8 mouse cellular contexts compared by ENCODE assay signal in the genomic region with DNA sequence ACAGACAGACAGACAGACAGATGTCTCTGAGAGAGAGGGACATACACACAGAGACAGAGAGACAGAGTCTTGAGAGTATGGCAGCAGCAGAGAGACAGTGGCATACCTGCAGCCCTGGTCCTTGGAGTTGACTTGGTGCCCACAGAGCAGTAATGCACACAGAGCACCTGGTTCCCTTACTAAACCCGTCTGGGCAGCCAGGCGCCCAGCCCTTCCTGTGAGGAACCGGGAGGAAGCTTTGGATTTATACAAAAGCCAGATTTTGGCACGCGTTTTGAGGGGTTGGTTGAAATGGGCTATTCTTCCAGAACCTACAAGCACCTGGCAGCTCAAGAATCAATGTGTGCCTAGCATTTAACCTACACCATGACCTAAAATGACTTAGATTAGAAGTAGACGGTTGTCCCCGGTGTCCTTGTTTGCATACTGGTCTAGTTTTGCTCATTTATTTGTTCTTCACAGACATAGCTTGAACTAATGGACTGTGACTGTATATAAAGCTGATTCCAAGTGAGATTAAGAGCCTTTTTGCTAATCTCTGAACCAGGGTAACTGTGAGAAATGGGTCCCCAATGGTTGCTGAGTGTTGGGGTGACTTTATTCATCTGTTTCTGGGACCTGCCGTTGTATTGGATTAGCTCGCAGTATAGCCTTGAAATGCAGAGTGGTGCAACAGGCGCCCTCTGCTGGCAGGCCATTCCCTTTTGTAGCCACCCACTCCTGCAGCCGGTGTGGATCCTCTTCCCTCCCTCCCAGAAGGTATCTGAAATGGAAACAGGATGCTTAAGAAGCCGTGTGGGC.
DNase-seq lines count a peak whose midpoint lies in the region; ATAC-seq lines count a peak whose summit lies in the region.

No protein-coding gene starts in this region.

- DNase-seq in MEL-GATA-1-ER (ENCODE audit: extremely low read depth, low read depth) = peak; percentile 52
- DNase-seq in cerebellum, adult 11-12 months = peak; percentile 55
- DNase-seq in forelimb bud, embryonic 11.5 days (ENCODE audit: low read depth, low spot score) = peak; percentile 78
- DNase-seq in layer of hippocampus, adult 8-10 months (ENCODE audit: low spot score in 2 of 2) = peak; percentile 82 to 93
- peak; percentile 86 for DNase-seq in lung, postnatal 10 days
- DNase-seq in retina, adult 2 months (ENCODE audit: low read depth, low spot score) = peak; percentile 43
- DNase-seq in thymus, postnatal 14 days = peak; percentile 90

- ATAC-seq in hematopoietic stem cell, adult 5-6 weeks (replicated peaks in 1 of 2; ENCODE audit: insufficient read depth in 1 of 2, low FRiP score in 2 of 2, low TSS enrichment in 1 of 2, low read depth in 1 of 2, poor library complexity in 2 of 2, severe bottlenecking in 2 of 2) = peak; percentile 42 to 60

Comparison
In these comparisons a context has a peak if more than half of its experiments do, and no peak if none do; other contexts are left out.
1. Peak in every context shown above with its lines: DNase-seq and ATAC-seq.